Mouse (Mus musculus): ENCODE data around the gene Zfp207.

- TF ChIP-seq POLR2A (IDR thresholded peaks at IDR 0.05; ENCODE audit: control insufficient read depth, low read depth, low read length) (no peak), CTCF (IDR thresholded peaks at IDR 0.05; ENCODE audit: control insufficient read depth, insufficient read depth, insufficient replicate concordance, low read depth, low read length) (no peak)
Measured at GRCm38 (mm10) chr11:80430366-80430910, 47.4 kb downstream of the Zfp207 start.
